Mouse (Mus musculus) urinary bladder, postnatal 25 days (tissue): ENCODE measurements at regions not wholly inside any gene's neighbourhood (a gene's known extent, or its start where the extent isn't known, plus 50 kb on each side); places are given as distances from the start of the nearest gene placed in this dataset.

Experiments used
- DNase-seq: peaks from one replicate; pipeline ENCODE4 v3.0.0; 2022; ENCODE audit warnings: low spot score

DNA sequence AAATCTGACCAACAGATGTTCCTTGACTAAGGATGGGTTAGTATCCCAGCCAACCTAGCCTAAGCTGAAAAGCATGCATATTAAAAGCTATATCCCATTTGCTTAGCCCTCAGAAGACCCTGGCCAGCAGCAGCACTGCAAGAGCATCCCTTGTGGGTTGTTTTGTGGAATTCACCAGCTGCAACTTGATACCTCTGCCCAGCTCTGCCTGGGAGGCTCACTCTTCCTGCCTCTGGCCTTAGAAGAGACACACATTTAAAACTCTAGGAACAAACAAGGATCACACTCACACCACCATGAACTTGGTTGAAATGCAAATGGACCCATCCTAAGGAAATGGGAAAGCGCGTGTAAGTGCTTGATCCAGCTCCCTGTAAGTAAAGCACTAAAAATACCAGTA is 107.7 kb upstream of the Arl4c start:
- DNase-seq = no peak

DNA sequence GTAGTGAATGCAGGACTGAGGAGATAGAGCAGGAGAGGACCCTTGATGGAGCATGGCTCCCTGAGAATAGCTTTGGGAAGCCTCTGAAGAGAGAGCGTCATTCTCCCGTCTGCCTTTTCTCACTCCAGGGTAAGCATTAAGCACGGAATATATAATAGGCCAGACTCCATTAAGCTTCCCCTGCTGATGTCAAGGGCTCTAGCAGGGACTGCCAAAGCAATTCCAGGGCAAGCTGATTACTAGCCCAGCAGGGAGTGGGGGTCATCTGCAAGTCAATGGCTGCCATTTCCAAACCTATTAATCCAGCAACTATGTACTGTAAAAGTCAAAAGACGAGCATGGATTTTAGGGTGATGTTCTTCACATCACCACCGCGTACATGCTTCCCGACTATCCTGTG is 111.2 kb upstream of the Arl4c start:
- DNase-seq = no peak

DNA sequence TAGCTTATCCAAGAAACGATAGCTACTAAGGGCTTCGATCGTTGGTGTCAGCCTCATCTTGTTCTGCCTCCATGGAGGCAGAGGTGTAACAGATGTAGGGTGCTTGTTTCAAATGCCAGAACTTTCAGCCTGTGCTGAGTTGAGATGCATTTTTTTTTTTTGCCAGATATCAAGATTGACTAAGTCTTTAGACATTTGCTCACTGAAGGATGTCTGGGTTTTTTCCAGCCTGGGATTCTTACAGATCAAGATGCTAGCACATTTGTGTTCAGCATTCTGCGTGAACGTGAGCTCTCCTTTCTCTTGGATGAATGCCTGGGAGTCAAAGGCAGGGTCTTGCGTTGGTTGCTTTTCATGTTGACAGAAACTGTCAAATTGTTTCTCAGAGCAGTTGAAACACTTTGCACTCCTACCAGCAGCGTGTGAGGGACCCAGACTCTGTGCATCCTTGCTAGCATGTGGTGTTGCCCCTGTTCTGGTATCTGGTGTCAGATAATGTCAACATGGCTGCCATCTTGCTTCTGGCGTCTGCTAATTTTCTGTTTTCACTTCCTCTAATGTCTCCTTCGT is 114.4 kb upstream of the Arl4c start:
- DNase-seq = no peak

DNA sequence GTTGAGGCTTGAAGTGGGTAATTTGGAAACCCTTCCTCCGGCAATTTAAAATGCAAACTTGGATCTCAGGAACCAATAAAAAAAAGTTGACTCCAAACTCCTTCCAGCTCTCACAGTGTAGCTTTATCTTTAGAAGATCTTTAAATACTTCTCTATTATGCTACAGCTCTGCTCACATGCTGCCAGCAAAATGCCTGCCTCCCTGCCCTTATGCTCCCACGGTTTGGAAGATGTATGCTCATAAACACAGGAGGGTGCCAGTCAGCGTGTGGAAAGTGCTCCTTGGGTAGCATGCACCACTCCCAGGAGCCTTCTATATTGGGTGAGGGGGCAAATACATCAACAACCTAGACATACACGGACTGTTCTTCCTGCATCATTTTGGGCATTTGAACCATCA is 123.2 kb upstream of the Arl4c start:
- no peak for DNase-seq

DNA sequence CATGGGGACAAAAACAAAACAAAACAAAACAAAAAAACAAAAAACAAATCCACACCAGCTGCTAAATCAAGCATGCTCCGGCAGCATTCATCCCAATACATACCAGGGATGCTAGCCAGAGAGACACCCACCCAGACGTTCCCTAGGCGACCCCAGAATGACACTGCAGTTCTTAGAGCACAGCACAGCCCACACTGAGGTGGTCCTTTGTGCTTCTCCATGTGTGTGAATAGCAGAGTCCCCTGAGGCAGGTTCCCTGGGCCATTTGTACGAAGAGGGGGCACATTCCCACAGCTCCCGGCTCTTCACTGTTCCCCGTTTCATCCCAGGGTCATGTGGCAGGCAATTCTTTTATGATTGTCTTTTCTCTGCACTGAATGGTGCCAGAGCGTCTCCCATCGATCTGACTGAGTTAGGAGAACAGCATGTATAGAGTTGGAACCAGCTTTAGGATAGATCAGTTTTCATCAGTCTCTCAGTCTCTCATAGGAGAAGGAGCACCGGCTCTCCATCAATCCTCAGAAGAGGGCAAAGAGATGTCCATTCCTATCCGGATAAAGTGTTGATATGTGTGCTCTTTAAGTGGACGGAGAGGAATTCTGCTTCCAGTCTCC is 136.7 kb upstream of the Arl4c start:
- no peak for DNase-seq

DNA sequence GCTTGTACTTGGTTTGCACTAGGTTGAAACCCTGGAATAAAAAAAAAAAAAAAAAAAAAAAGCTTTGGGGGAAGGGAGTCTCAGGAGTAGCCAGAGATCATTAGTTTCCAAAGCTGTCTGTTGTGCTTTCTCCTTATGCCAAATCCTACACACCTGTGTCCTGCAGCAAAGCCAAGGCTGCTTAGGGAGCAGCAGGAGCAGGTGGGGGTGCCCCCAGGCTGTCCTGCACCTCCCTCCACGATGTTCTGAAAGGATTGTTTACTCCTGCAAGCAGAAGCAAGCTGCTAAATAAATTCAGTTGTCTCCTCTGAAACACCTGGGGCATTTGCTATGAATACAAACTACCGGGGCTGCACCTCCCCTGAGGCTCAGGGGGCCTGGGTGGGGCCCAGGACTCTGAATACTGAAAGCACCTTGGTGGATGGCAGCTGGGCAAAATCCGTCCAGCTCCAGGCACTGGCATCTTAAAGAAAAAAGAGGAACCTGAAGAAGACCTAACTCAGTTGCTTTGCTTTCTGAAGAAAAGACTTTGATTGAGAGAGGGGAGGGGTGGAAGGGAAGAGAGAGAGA is 137.5 kb upstream of the Arl4c start:
- no peak for DNase-seq

DNA sequence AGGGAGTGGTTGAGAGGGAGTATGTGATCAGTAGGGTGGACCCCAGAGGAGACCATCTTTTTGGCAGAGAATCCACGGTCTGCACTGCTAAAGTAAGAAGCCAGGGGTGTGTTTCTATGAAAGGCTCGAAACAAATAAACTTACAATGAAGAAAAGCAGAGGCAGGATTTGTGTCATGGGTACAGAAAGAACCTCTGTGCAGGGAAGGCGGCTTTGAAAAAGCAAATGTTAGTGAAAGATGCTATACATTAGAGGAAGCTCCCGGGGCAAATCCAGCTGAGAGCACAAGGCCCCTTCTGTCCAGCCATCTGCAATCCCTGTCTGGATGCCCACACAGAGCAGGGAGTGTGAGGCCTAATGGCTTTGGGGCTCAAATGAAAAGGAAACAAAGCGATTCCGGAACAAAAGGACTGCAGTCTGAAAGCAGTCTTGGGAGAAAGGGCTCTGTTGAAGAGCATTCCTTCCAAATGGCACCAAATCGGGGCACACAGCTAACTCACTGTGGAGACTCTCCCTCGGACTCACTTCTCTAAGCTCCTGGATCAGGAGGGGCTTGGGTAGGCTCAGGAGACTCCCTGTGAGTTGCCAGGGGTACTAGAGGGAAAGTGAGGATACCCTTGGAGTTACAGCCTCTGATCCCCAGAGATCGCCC is 138.1 kb upstream of the Arl4c start:
- no peak for DNase-seq

DNA sequence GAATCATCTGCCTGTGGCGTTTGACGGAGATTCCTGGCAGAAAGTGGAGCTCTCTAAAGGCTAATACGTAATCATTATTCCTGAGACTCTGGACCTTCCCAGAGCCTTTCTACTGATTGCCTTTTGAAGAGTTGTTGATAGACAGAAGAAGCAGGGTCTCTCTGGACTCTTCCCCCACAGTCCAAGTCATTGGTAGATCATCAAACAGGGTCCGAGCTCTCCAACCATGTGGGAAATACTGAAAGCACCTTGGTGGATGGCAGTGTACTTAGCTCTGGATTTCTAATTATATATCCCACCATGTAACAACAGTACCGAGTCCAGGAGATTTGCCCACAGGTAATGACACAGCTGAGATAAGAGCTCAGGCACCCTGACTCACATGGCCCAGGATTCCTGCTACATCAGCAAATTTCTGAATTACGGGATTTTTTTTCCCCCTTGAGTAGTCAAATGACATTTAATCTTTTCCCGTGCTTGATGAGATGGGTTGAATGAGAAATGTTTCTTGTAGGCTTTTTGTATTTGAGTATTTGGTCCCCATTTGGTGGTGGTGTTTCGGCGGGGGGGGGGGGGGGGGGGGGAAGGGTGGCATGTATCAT is 139.1 kb upstream of the Arl4c start:
- no peak for DNase-seq

DNA sequence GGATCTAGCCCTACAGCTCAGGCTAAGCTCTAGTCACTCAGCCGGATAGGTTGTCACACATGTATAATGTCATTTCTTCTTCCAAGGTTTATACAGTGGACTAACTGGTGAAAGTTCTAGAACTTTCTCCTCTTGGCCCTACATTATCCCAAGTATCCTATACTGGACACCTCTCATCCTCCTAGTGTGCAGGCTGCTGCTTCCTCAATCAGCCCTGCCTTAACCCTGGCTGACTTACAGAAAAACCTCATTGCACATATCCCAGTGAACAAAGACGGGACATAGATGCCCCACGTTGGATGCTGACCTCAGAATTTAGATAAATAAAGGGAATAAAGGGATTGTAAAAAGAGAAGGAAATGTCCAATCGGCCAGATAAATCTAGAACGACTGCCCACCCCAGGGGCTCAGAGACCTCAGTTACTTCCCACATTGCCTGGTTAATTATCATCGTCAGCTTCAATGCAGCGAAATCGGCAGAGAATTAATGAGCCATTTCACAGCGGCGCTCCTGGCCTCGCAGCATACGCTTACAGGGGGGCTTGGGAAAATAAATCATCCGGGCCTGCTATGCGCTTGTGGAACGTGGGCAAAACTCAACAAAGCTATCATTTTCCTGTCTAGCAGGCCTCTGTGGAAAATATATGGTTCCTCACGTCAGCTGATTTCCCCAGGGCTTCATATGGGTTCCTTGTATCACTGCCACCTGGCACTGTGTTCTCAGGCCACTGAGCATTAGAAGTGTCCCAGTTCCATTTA is 145.5 kb upstream of the Arl4c start:
- DNase-seq = no peak

DNA sequence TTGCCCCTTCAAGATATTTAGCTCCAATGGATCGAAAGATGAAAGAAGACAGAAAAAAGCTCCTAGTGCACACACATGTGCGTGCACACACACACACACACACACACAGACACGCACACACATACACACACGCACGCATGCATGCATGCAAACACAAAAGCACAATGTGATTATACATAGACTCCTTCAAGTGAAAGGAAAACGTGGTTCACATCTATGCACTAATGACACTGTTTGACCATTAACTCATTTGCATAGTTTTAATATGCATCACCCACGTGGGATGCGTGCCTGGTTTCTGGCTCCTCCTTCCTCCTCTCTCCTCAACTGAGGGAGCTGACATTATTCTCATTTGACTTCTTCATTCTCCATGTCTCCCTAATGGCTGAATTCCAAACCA is 146.2 kb upstream of the Arl4c start:
- DNase-seq = no peak

DNA sequence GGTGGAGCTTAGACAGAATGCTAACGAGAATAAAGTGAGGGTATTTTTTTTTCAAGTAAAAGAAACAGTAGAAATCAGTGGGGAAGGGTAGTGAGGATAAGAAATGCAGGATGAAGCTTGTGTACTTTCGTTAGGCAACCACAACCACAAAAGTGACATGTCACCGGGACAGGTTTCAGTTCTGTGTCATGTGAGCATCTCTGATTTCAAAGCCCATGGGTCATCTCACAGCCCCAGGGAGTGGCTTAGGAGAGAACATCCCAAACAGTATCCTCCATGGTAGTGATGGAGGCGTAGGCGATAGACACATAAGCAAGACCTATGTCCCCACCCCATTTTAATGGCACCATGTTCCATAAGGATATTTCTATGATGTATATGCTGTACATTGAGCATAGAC is 147.4 kb upstream of the Arl4c start:
- no peak for DNase-seq

DNA sequence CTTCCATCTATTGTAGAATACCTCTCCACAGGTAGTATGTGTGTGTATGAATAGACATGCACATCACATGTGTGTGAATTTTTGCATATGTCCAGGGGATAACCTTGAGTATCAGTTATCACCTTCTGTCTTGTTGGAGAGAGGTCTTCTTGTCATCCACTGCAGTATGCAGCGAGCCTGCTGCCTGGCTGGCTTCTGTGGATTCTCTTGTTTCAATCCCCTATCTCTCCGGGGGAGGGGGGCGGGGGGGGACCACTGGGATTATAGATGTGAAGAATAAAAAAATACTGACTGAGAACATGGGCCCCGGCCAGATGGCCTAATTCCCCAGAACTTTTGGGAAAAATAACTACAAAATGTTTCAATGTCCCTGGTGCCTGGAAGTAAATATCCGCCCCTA is 149.9 kb upstream of the Arl4c start:
- DNase-seq = no peak

DNA sequence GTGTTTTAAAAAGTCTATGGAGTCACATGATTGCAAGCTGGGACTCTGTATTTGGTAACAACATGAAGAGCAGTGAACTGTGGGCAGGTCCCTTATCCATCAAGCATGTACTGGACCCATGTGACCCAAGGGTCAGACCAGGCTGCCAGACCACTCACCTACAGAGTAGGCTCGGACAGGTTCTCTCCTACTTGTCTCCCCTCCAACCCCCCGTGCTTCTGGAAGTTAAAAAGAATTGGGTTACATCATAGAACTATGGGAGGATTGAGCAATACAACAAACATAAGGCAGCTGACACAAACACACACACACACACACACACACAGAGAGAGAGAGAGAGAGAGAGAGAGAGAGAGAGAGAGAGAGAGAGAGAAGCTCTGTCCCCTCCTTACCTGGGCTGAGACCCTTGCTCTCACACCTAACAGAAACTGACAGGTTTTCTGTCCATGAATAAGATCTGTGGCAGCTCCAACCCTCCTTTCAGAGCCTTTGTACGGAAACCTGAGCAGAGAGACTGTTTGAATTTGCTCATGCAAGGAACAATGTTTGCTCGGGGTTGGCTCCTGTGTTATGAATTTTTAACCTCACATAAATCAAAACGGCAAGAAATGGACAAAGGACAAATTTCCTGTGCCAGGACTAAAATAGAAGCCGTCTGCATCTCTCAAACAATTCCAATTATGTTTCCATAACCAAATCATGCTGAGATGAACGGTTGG is 159.0 kb upstream of the Arl4c start:
- no peak for DNase-seq

DNA sequence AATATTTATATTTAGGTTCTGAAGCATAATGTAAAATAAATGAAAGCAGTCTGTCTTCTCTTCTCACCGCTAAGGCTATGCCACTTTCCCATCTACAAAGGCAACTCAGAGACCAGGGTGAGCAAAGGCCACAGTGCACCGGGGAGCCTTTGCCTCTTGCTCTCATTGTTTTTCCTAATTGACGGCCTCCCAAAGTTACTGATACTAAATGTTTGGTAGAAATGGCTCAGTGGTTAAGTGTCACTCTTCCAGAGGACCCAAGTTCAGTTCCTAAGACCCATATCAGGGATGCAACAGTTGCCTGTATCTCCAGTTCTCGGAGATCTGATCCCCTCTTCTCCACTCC is 159.5 kb upstream of the Arl4c start:
- DNase-seq = no peak

DNA sequence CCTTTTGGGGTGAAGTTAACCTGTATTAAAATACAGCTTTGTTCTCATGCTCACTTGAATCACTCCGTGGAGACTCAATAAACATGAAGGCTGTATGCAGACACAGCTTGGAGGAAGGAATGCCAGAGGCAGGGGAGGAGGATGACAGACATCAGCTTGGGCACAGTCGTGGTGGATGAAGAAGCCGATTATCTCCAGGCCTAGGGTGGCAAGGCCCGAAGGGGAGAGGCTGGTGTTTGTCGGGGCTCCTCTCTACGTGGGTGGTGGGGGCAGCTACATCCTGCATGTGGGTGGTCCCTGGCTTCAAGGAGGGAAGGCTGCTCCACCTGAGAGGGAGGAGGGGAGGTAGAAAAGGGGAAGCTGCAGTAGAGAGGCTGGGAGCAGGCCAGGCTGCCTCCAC is 163.4 kb upstream of the Arl4c start:
- DNase-seq = no peak

DNA sequence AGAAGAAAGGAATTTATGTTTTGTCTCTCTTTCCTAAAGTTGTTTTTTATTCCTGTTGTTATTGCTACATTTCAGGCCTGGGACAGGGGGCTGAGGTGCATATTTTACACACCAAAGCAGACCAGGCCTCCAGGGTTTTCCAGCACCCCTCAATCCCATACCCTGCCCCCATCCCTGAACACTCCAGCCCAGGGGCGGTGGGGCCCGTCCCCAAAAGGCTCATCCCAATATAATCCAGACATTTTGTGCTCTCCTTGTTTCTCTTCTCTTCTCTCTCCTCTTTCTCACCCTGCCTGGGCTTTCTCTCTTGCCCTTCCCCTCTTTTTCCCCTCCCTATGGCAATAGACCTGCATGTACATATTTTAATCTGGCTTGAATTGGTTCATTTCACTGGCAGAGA is 164.6 kb upstream of the Arl4c start:
- DNase-seq = no peak

DNA sequence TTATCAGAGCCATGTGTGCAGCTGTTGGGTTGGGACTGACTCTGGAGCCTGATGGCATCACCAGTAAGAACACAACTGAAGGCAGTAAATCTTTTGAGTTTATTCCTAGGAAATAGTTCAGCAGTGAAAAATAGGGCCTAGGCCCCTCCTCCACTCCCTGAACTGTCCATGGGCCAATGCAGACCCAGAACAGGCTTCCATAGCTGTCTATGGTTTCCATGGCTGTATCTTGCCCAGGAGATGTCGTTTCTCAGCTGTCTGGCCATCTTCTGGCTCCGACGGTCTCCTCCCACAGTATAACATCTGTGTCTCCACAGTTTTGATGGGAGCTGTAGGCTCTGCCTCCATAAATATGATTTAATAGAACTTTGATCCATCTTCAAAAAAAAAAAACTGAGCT is 165.1 kb upstream of the Arl4c start:
- DNase-seq = no peak

DNA sequence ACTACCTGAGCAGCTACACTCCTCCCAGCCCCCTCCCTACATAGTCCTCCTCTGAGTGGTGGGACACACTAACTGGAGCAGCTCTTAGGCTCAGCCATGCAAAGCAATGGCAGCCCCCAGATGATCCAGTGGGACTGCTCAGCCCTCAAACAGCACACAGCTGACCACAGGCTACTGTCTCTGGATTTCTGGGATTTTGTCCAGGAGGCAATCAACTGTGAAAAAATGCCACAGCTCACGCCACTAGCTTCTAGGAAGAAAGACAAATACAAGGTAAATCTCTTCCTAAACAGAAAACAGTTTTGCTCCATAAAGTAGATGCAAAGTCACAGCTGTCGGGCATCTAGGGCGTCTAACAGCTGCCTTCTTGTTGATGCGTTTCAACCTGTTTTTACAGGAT is 167.9 kb upstream of the Arl4c start:
- no peak for DNase-seq

DNA sequence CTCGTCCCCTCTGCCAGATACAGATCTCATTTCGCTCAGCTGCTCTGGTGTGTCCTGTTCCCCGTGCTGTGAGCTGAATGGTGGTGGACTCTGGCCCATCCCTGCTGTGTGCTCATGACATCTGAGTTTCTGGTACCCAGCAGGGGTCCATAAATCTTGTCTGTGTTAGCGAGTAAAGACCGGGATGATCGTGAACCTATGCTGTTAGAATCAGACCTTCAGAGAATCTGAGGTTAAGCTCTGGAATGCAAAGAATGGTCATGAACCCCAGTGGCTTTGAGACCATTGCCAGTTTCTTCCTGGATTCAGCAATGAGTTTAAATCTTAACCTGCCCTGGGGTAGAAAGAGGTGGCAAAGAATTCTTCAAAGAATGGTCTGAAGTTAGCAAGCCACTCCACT is 173.3 kb upstream of the Arl4c start:
- no peak for DNase-seq

DNA sequence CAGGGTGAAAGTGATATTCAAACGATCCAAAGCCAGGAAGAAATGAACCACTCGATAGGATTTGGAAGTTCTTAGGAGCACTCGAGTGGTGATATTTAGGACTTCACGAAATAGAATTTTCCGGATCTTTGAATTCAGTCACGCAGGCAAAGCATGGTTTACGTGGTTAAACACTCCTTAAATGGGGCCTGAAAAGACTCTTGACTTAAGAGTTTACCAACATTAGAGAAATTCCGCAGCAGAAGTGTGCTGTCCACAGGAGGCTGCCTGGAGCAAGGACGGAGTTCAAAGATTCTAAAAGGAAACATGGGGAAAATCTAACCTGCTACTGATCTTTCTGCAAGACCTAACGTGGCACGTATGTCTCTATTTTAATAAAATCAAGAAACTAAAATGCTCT is 175.4 kb upstream of the Arl4c start:
- no peak for DNase-seq

DNA sequence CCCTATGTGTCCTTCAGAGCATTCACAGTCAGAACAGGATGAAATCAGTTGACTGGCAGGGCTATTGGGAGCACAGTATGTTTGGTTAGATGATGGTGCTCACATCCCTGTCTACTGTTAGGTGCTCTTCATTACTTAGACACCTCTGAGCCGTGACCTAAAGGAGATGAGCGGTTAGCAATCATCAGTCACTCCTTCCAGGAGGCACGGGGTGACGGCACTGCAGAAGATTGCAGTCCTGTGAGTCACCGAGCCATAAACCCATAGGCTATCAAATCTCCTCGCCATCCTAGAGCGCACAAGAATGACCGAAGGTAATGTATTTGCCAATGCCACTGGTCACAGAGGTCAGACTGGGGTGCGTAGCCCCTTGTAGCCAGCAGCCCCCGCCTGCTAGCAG is 176.8 kb upstream of the Arl4c start:
- no peak for DNase-seq

DNA sequence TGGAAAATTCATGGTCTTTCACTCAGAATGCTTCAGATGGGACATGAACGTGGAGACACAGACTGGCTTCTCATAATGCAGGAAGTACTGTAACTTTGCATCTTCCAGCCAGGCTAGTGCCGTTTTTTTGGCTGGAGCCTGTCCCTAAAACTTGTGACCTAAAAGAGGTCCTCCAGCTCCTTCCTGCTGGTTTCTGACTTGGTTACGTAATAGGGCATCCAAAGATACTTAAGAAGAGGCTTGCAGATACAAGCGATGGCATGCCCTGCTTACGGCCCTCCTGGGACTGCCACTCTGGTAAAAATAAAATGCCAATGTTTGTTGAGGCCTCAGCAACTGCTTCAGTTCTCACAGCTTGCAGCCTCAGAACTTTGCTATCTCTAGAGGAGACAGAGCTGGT is 177.3 kb upstream of the Arl4c start:
- DNase-seq = no peak
